Mouse (Mus musculus) stomach, embryonic 15.5 days (tissue): ENCODE data around the gene Rnf215. TPM values are rescaled to one million over a fixed set of nuclear protein-coding genes. Genes with fewer than 3 reads are reported as not detected.
"Not testable (repeated sequence)": the region's sequence is repeated elsewhere in the genome, so short reads cannot be mapped to it uniquely, and the experiment has no call there.

ENCODE experiments used
- ATAC-seq: fragments of 200-750 bp; cut with Nextera tagmentation; 2 replicates; pipeline ENCODE4 v1.8.0; 2017; ENCODE audit warnings: low read depth, moderate number of reproducible peaks, moderate TSS enrichment; ENCODE audit not compliant: insufficient read depth, low FRiP score
- H3K27ac ChIP-seq: fragments of 300-500 bp; sonication (generic); 2 replicates; pipeline ENCODE4 v1.5.1; 2015; ENCODE audit warnings: mild to moderate bottlenecking, inconsistent platforms
- H3K27me3 ChIP-seq: fragments of 300-500 bp; sonication (generic); replicated peaks from 2 replicates; pipeline ENCODE4 v1.6.1; 2015; ENCODE audit warnings: inconsistent platforms
- H3K36me3 ChIP-seq: fragments of 300-500 bp; sonication (generic); 2 replicates; pipeline ENCODE4 v1.6.1; 2015; ENCODE audit warnings: inconsistent platforms
- H3K4me1 ChIP-seq: fragments of 300-500 bp; sonication (generic); 2 replicates; pipeline ENCODE4 v1.6.1; 2015; ENCODE audit warnings: inconsistent platforms
- H3K4me2 ChIP-seq: fragments of 300-500 bp; sonication (generic); 2 replicates; pipeline ENCODE4 v1.6.1; 2015; ENCODE audit warnings: mild to moderate bottlenecking, inconsistent platforms
- H3K4me3 ChIP-seq: fragments of 300-500 bp; sonication (generic); replicated peaks from 2 replicates; pipeline ENCODE4 v1.5.1; 2015; ENCODE audit warnings: inconsistent platforms
- H3K9ac ChIP-seq: fragments of 300-500 bp; sonication (generic); 2 replicates; pipeline ENCODE4 v1.6.1; 2015; ENCODE audit warnings: inconsistent platforms
- H3K9me3 ChIP-seq: fragments of 300-500 bp; sonication (generic); 2 replicates; pipeline ENCODE4 v1.6.1; 2016; ENCODE audit warnings: inconsistent platforms
- WGBS: fragments of 180-500 bp; shearing (Covaris S2); methylation state at CpG from one replicate; pipeline ENCODE4 v1.1.7; 2015; 5-methylcytosine and 5-hydroxymethylcytosine counted together
- polyA plus RNA-seq: library from polyadenylated mRNA; unstranded; fragments of >200 nt; fragmentation: Nextera tagmentation; extraction: Ambion mirVana; gene quantifications from 2 replicates; pipeline ENCODE4 v1.2.1, GENCODE M21; 2015

Rnf215 gene
- polyA plus RNA-seq, 1 experiment from 2014 or later, result 25.1 TPM

- WGBS, result 87% methylated on average over 4 of the region's 4 CpGs
- no peak for ATAC-seq
- H3K4me2 ChIP-seq, result no peak overlapping the region
- peaks cover 14% of the 10 kb centered on the region for H3K27me3 ChIP-seq
- H3K9me3 ChIP-seq, result no peaks in the 10 kb centered on the region
- H3K36me3 ChIP-seq, result no peaks in the 10 kb centered on the region
- H3K9ac ChIP-seq, result no peak overlapping the region
- H3K27ac ChIP-seq, result no peak overlapping the region
- H3K4me1 ChIP-seq, result peaks cover 14% of the 10 kb centered on the region
- no peak overlapping the region for H3K4me3 ChIP-seq
Measured at GRCm38 (mm10) chr11:4115407-4115806, 19.6 kb upstream of the Rnf215 start.

- 56% methylated on average over 11 of the region's 11 CpGs for WGBS
Measured at GRCm38 (mm10) chr11:4116458-4117141, 18.4 kb upstream of the Rnf215 start.

GRCm38 (mm10) chr11:4117372-4118071 lies 17.5 kb upstream of the Rnf215 start:
- Histone ChIP-seq H3K4me1 (peaks cover 14% of the 10 kb centered on the region), H3K4me3 (peak overlapping the region; percentile 53), H3K36me3 (no peaks in the 10 kb centered on the region), H3K27me3 (peaks cover 14% of the 10 kb centered on the region), H3K4me2 (peak overlapping the region; percentile 97), H3K9me3 (no peaks in the 10 kb centered on the region), H3K27ac (no peak overlapping the region), H3K9ac (no peak overlapping the region)
- 24% methylated on average over 3 of the region's 3 CpGs for WGBS
- no peak for ATAC-seq

More at GRCm38 (mm10) chr11:4116458-4117141, 18.4 kb upstream of the Rnf215 start:
- H3K4me3 ChIP-seq, result no peak overlapping the region
- no peaks in the 10 kb centered on the region for H3K9me3 ChIP-seq
- no peak overlapping the region for H3K9ac ChIP-seq
- H3K36me3 ChIP-seq, result no peaks in the 10 kb centered on the region
- ATAC-seq, result peak; percentile 28; the same call in 1 of the 2 replicates
- H3K27me3 ChIP-seq, result peaks cover 14% of the 10 kb centered on the region
- H3K4me1 ChIP-seq, result peaks cover 14% of the 10 kb centered on the region
- H3K27ac ChIP-seq, result no peak overlapping the region
- H3K4me2 ChIP-seq, result no peak overlapping the region

- peaks cover 14% of the 10 kb centered on the region for H3K27me3 ChIP-seq
- WGBS, result 2% methylated on average over 41 of the region's 41 CpGs
- H3K9ac ChIP-seq, result peak overlapping the region; percentile 38; the same call in 1 of the 2 replicates
- H3K4me3 ChIP-seq, result peak overlapping the region; percentile 53
- no peaks in the 10 kb centered on the region for H3K36me3 ChIP-seq
- H3K9me3 ChIP-seq, result no peaks in the 10 kb centered on the region
- peak overlapping the region; percentile 97 for H3K4me2 ChIP-seq
- ATAC-seq, result peak; percentile 49
- H3K27ac ChIP-seq, result no peak overlapping the region
- peaks cover 14% of the 10 kb centered on the region for H3K4me1 ChIP-seq
Measured at GRCm38 (mm10) chr11:4118081-4118921, 16.7 kb upstream of the Rnf215 start.

- Histone ChIP-seq H3K27me3 (peaks cover 14% of the 10 kb centered on the region), H3K9ac (no peak overlapping the region), H3K36me3 (no peaks in the 10 kb centered on the region), H3K9me3 (no peaks in the 10 kb centered on the region), H3K27ac (no peak overlapping the region), H3K4me1 (peaks cover 14% of the 10 kb centered on the region), H3K4me2 (no peak overlapping the region), H3K4me3 (no peak overlapping the region)
- ATAC-seq, result no peak
- WGBS, result 66% methylated on average over 5 of the region's 5 CpGs
Measured at GRCm38 (mm10) chr11:4119635-4120034, 15.4 kb upstream of the Rnf215 start.

- H3K27me3 ChIP-seq, result peaks cover 14% of the 10 kb centered on the region
- peaks cover 14% of the 10 kb centered on the region for H3K4me1 ChIP-seq
- no peak overlapping the region for H3K4me2 ChIP-seq
- no peak overlapping the region for H3K27ac ChIP-seq
- H3K36me3 ChIP-seq, result no peaks in the 10 kb centered on the region
- H3K4me3 ChIP-seq, result no peak overlapping the region
- H3K9ac ChIP-seq, result no peak overlapping the region
- WGBS, result 73% methylated on average over 3 of the region's 3 CpGs
- ATAC-seq, result no peak
- H3K9me3 ChIP-seq, result no peaks in the 10 kb centered on the region
Measured at GRCm38 (mm10) chr11:4121691-4122090, 13.3 kb upstream of the Rnf215 start.

GRCm38 (mm10) chr11:4122226-4122625 lies 12.8 kb upstream of the Rnf215 start:
- no peaks in the 10 kb centered on the region for H3K9me3 ChIP-seq
- H3K4me3 ChIP-seq, result no peak overlapping the region
- 71% methylated on average over 5 of the region's 5 CpGs for WGBS
- H3K27me3 ChIP-seq, result peaks cover 14% of the 10 kb centered on the region
- H3K27ac ChIP-seq, result no peak overlapping the region
- no peaks in the 10 kb centered on the region for H3K36me3 ChIP-seq
- no peak overlapping the region for H3K9ac ChIP-seq
- peaks cover 14% of the 10 kb centered on the region for H3K4me1 ChIP-seq
- no peak overlapping the region for H3K4me2 ChIP-seq
- no peak for ATAC-seq

GRCm38 (mm10) chr11:4122742-4123579 lies 12.0 kb upstream of the Rnf215 start, which contains the start of gene Sec14l2:
Gene Sec14l2, minus strand, starts transcription at chr11:4123415.
- Histone ChIP-seq H3K36me3 (no peaks in the 10 kb centered on the region), H3K4me2 (no peak within 1 kb of the TSS), H3K9ac (no peak within 1 kb of the TSS), H3K4me3 (no peak within 1 kb of the TSS), H3K27ac (no peak within 1 kb of the TSS), H3K9me3 (no peaks in the 10 kb centered on the region), H3K27me3 (peaks cover 11% of the 10 kb centered on the region), H3K4me1 (peaks cover 9% of the 10 kb centered on the region)
- 72% methylated on average over 10 of the region's 10 CpGs for WGBS
- no peak for ATAC-seq

GRCm38 (mm10) chr11:4123922-4124321 lies 11.1 kb upstream of the Rnf215 start:
- Histone ChIP-seq H3K9me3 (no peaks in the 10 kb centered on the region), H3K4me2 (no peak overlapping the region), H3K4me1 (0 out of 2 replicates have a peak, but pooled peaks cover under 1% of the 10 kb centered on the region), H3K36me3 (no peaks in the 10 kb centered on the region), H3K4me3 (no peak overlapping the region), H3K9ac (no peak overlapping the region), H3K27me3 (peaks cover 6% of the 10 kb centered on the region; the same call in 1 of the 2 replicates), H3K27ac (no peak overlapping the region)
- ATAC-seq, result no peak
- WGBS, result 62% methylated on average over 5 of the region's 5 CpGs

GRCm38 (mm10) chr11:4127059-4127458 lies 7.9 kb upstream of the Rnf215 start:
- H3K9ac ChIP-seq, result no peak overlapping the region
- H3K36me3 ChIP-seq, result no peaks in the 10 kb centered on the region
- H3K27me3 ChIP-seq, result no peaks in the 10 kb centered on the region
- no peak overlapping the region for H3K4me3 ChIP-seq
- no peaks in the 10 kb centered on the region for H3K4me1 ChIP-seq
- 86% methylated on average over 1 of the region's 1 CpGs for WGBS
- H3K4me2 ChIP-seq, result no peak overlapping the region
- no peaks in the 10 kb centered on the region for H3K9me3 ChIP-seq
- no peak for ATAC-seq
- H3K27ac ChIP-seq, result no peak overlapping the region

GRCm38 (mm10) chr11:4128461-4128860 lies 6.5 kb upstream of the Rnf215 start:
- H3K36me3 ChIP-seq, H3K27me3 ChIP-seq, H3K4me2 ChIP-seq, H3K4me3 ChIP-seq, ATAC-seq, H3K9ac ChIP-seq, H3K4me1 ChIP-seq, H3K9me3 ChIP-seq, H3K27ac ChIP-seq: not testable (repeated sequence)
- 81% methylated on average over 4 of the region's 4 CpGs for WGBS
